Mouse (Mus musculus): ENCODE results near the gene Rbms3. TPM values are rescaled to one million over a fixed set of nuclear protein-coding genes. Genes with fewer than 3 reads are reported as not detected.

The Rbms3 gene
- polyA plus RNA-seq, 1 experiment from 2014 or later, result 98.2 TPM

DNA sequence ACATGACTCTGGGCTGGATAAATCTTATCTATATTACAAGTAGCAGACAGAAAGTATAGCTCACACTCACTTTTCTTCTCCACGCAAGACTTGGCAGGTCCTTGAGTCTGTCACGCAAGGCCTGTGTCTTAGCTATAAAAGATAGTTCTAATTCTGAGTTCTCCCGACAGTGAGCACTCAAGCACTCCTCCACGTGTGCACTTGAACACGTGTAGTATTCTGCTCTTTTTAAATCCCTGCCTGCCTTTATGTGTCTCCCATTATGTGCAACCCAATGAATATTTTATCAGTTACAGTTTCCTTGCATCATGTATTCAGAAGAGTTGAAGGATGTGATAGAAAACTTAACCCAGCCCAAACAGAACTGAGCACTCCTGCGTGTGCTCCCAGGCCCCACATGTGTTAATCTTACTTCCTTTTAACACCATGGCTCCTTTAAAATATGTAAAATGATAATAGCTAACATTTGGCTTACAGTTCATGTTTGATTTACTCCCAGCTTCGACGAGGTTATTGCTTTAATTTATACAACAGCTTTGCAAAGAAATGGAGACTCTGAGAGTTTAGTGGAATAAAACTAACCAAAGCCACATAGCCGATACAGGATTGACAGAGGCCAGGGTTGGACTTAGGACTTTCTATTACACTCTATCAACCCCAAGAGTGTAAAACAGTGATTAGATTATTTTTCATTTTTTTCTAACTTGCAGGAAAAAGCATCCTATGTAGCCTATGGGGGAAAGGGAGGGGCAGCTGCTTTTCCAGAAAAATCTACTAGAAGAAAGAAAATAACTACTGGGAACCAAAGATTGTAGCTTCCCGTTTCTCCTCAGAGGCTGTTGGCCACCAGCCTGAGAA, 749.9 kb downstream of the Rbms3 start:
- WGBS, result 90% methylated on average over 10 of the region's 10 CpGs
- Histone ChIP-seq H3K4me3 (no peak overlapping the region), H3K4me2 (no peak overlapping the region), H3K36me3 (peaks cover 19% of the 10 kb centered on the region; the same call in 1 of the 2 replicates), H3K27ac (no peak overlapping the region), H3K27me3 (no peaks in the 10 kb centered on the region), H3K9ac (no peak overlapping the region), H3K9me3 (peaks cover 13% of the 10 kb centered on the region), H3K4me1 (peaks cover 8% of the 10 kb centered on the region; the same call in 1 of the 2 replicates)
- ATAC-seq (ENCODE audit: insufficient number of reproducible peaks, insufficient read depth, low FRiP score, low TSS enrichment, low read depth), result no peak

DNA sequence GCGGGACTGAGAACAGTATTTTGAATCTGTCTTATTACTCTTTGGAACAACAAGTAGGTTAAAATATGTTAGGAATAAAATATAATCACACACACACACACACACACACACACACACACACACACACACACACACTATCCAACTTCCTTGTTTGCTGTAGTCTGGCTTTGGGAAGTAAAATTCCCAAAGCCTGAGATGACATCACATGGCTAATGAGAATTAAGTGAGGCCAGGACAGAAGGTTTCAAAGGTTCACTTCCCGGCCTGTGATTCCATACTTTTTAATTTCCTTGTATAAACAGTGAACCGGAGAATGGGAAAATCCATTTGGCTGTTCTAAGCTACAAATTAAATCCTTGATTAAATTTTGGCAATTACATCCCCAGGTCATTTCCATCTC, 752.9 kb downstream of the Rbms3 start:
- no peaks in the 10 kb centered on the region for H3K27me3 ChIP-seq

DNA sequence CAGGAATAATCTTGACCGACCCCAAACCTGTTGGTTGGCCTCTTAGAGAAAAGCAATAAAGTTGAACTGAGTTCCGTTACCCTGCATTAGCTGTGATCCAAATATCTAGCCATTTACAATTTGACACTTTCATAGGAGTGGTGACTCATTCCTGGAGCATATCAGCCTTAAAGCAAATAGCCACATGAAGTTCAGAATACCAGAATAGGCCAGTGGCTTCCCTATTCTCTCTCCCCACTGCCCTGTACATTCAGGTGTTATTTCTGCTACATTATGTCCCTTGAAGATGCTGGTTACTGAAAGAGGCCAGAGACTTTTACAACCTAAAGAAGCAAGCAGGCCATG, 755.8 kb downstream of the Rbms3 start:
- peak overlapping the region; percentile 29; the same call in 1 of the 2 replicates for H3K27ac ChIP-seq
- H3K4me1 ChIP-seq, result peaks cover 28% of the 10 kb centered on the region
- 19% methylated on average over 2 of the region's 2 CpGs for WGBS
- H3K4me2 ChIP-seq, result peak overlapping the region; percentile 0; the same call in 1 of the 2 replicates
- H3K36me3 ChIP-seq, result 0 out of 2 replicates have a peak, but pooled peaks cover 1% of the 10 kb centered on the region
- no peak overlapping the region for H3K4me3 ChIP-seq
- H3K27me3 ChIP-seq, result no peaks in the 10 kb centered on the region
- H3K9ac ChIP-seq, result no peak overlapping the region
- peaks cover 2% of the 10 kb centered on the region; the same call in 1 of the 2 replicates for H3K9me3 ChIP-seq
- no peak for ATAC-seq (ENCODE audit: insufficient number of reproducible peaks, insufficient read depth, low FRiP score, low TSS enrichment, low read depth)

More for the DNA sequence above, 752.9 kb downstream of the Rbms3 start:
- Histone ChIP-seq H3K4me1 (peaks cover 28% of the 10 kb centered on the region), H3K4me3 (no peak overlapping the region), H3K4me2 (no peak overlapping the region), H3K9ac (no peak overlapping the region), H3K27ac (no peak overlapping the region), H3K9me3 (peaks cover 13% of the 10 kb centered on the region), H3K36me3 (peaks cover 19% of the 10 kb centered on the region; the same call in 1 of the 2 replicates)
- no peak for ATAC-seq (ENCODE audit: insufficient number of reproducible peaks, insufficient read depth, low FRiP score, low TSS enrichment, low read depth)
- 57% methylated on average over 3 of the region's 3 CpGs for WGBS

DNA sequence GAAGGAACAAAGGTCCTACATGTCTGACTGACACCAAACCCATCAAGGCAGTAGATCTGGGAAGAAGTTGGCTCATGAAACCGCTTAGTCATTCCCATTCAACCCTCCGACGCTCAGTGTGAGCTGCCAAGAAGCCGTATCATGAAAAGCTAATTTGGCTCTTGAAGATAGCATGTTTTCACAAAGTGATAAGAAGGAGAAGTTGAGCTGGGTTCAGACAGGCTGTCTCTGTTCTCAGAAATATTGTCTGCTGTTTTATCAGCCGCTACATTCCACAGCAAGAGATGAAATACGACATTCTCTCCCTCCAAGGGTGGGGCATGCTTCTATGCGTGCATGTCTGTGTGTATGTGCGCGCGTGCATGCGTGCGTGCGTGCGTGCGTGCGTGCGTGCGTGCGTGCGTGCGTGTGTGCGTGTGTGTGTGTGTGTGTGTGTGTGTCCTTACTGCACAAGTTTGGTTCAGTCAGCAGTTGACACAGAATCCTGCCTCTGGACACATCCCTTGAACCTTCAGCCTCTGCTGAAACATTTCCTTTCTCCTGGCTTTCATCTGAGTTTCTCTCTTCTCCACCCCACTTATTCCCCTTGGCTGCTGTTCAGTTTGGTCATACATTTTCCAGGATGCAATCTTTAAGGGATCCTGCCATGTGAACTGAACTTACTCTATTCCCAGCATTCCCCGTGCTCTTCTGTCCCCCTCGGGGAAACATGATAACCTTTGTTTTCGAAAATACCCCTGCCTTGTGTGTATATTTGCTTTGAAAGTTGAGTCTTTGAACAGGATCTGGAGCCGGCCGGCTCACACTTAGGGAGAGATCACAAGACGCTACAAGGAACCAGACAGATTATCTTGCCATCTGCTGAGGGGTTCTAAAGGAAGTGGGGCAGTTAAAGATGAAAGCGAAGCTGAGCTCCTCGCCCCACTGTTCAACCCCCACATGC, 756.4 kb downstream of the Rbms3 start:
- Histone ChIP-seq H3K4me2 (peak overlapping the region; percentile 0; the same call in 1 of the 2 replicates), H3K27me3 (no peaks in the 10 kb centered on the region), H3K4me1 (peaks cover 28% of the 10 kb centered on the region), H3K9ac (no peak overlapping the region), H3K36me3 (no peaks in the 10 kb centered on the region), H3K4me3 (no peak overlapping the region), H3K9me3 (no peaks in the 10 kb centered on the region), H3K27ac (peak overlapping the region; percentile 44; the same call in 1 of the 2 replicates)
- WGBS, result 62% methylated on average over 30 of the region's 30 CpGs
- no peak for ATAC-seq (ENCODE audit: insufficient number of reproducible peaks, insufficient read depth, low FRiP score, low TSS enrichment, low read depth)

DNA sequence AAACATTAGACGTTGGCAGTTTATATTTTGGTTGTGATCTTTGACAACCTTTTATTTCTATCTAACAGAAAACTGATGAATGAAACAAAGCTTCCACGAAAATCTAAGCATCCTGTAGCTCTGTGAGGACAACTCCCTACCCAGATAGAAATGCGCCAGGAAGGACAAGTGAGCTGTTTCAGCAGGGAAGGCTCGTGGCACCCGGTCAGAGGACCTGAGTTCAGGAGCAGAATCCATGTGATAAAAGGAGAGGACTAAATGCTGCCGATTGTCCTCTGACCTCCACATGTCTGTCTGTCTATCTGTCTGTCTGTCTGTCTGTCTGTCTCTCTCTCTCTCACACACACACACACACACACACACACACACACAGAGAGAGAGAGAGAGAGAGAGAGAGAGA, 757.4 kb downstream of the Rbms3 start:
- Histone ChIP-seq H3K27ac (no peak overlapping the region), H3K9me3 (no peaks in the 10 kb centered on the region), H3K27me3 (no peaks in the 10 kb centered on the region), H3K4me2 (no peak overlapping the region), H3K36me3 (no peaks in the 10 kb centered on the region), H3K9ac (no peak overlapping the region), H3K4me3 (no peak overlapping the region), H3K4me1 (peaks cover 28% of the 10 kb centered on the region)
- 85% methylated on average over 6 of the region's 6 CpGs for WGBS
- no peak for ATAC-seq (ENCODE audit: insufficient number of reproducible peaks, insufficient read depth, low FRiP score, low TSS enrichment, low read depth)

DNA sequence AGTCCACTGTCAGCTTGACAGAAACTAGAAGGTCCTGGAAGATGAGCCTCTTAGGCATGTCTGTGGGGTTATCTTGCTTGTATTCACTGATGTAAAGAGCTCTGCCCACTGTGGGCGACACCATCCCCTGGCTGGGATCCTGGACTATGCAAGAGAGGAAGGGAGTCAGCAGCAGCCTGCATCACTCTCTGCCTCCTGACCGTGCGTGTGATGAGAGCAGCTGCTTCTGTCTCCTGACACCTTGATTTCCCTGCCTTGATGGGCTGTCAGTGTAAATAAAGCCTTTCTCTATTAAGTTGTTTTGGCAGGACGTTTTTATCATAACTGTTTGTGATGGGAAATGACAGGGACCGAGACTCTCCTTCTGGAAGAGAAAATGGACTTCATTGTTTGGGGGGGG, 758.1 kb downstream of the Rbms3 start:
- ATAC-seq (ENCODE audit: insufficient number of reproducible peaks, insufficient read depth, low FRiP score, low TSS enrichment, low read depth), result no peak
- WGBS, result 90% methylated on average over 5 of the region's 5 CpGs

DNA sequence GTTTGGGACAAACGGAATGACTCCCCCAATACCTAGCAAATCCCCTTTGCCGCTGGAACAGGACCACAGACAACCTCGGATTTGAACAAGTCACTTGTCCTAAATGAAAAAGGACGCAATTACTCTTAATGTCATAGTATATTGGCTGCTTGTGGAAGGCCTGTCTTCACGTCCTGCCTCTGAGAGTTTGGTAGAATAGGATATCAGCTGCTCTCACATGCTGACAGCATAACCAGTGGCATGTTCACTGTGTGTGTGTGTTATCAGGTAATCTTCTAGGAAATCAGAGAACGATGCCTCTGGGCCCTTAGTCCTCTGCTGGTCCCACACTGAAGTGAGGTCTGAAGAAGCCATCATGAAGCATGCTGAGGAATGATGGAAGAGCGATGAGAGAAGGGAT, 763.7 kb downstream of the Rbms3 start:
- H3K4me3 ChIP-seq, result no peak overlapping the region
- no peak for ATAC-seq (ENCODE audit: insufficient number of reproducible peaks, insufficient read depth, low FRiP score, low TSS enrichment, low read depth)
- H3K4me1 ChIP-seq, result peaks cover 5% of the 10 kb centered on the region; the same call in 1 of the 2 replicates
- 0 out of 2 replicates have a peak, but pooled peaks cover 4% of the 10 kb centered on the region for H3K36me3 ChIP-seq
- 88% methylated on average over 7 of the region's 7 CpGs for WGBS
- H3K4me2 ChIP-seq, result no peak overlapping the region
- no peaks in the 10 kb centered on the region for H3K9me3 ChIP-seq
- H3K27ac ChIP-seq, result no peak overlapping the region
- H3K27me3 ChIP-seq, result no peaks in the 10 kb centered on the region
- no peak overlapping the region for H3K9ac ChIP-seq

More for the DNA sequence above, 758.1 kb downstream of the Rbms3 start:
- peaks cover 24% of the 10 kb centered on the region for H3K4me1 ChIP-seq
- no peak overlapping the region for H3K4me2 ChIP-seq
- no peaks in the 10 kb centered on the region for H3K36me3 ChIP-seq
- no peaks in the 10 kb centered on the region for H3K27me3 ChIP-seq
- H3K27ac ChIP-seq, result no peak overlapping the region
- H3K9me3 ChIP-seq, result no peaks in the 10 kb centered on the region
- no peak overlapping the region for H3K4me3 ChIP-seq
- H3K9ac ChIP-seq, result no peak overlapping the region

DNA sequence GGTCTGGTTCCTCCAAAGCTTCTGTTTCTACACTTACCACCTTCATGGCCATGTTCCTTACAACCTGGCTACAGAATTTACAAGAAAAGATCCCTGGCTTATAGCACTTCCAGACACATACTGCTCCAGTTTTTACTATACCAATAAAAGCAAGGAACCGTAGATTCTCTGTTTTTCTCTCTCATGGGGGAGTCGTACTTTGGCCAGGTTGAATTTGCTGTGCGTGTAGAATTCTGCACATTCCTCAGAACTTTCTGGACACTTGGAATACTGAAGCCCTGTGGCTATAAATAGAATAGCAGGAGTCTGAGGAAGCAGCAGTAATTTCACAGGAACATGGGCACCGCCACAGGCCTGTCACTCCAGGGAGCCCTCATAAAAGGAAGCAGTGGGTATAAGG, 766.1 kb downstream of the Rbms3 start:
- peaks cover 5% of the 10 kb centered on the region; the same call in 1 of the 2 replicates for H3K4me1 ChIP-seq
- H3K4me3 ChIP-seq, result no peak overlapping the region
- no peak overlapping the region for H3K4me2 ChIP-seq
- WGBS, result 50% methylated on average over 4 of the region's 4 CpGs
- ATAC-seq (ENCODE audit: insufficient number of reproducible peaks, insufficient read depth, low FRiP score, low TSS enrichment, low read depth), result no peak
- H3K27me3 ChIP-seq, result no peaks in the 10 kb centered on the region
- H3K27ac ChIP-seq, result peak overlapping the region; percentile 39
- H3K9me3 ChIP-seq, result no peaks in the 10 kb centered on the region
- H3K36me3 ChIP-seq, result 0 out of 2 replicates have a peak, but pooled peaks cover 4% of the 10 kb centered on the region
- no peak overlapping the region for H3K9ac ChIP-seq

DNA sequence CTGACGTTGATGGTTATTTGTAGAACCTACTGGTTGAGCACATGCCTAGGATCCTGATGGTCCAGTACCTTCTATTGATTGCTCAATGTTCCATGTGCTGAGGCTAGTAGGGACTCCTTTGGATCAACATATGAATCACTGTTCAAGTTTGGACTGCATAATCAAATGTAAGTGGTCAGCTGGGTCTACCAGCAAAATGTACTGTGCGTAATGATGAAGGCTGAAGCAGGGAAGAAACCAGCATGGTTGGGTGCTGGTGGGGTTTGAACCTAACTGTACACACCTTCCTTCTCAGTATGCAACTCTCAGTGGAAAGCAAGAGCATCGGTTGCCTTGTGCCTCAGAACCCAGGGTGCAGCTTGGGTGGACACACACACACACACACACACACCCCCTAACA, 767.4 kb downstream of the Rbms3 start:
- WGBS, result 80% methylated on average over 3 of the region's 3 CpGs
- no peak overlapping the region for H3K9ac ChIP-seq
- H3K27me3 ChIP-seq, result no peaks in the 10 kb centered on the region
- peaks cover 8% of the 10 kb centered on the region for H3K4me1 ChIP-seq
- H3K9me3 ChIP-seq, result no peaks in the 10 kb centered on the region
- H3K27ac ChIP-seq, result no peak overlapping the region
- no peak for ATAC-seq (ENCODE audit: insufficient number of reproducible peaks, insufficient read depth, low FRiP score, low TSS enrichment, low read depth)
- H3K4me2 ChIP-seq, result no peak overlapping the region
- no peak overlapping the region for H3K4me3 ChIP-seq
- H3K36me3 ChIP-seq, result 0 out of 2 replicates have a peak, but pooled peaks cover 4% of the 10 kb centered on the region

DNA sequence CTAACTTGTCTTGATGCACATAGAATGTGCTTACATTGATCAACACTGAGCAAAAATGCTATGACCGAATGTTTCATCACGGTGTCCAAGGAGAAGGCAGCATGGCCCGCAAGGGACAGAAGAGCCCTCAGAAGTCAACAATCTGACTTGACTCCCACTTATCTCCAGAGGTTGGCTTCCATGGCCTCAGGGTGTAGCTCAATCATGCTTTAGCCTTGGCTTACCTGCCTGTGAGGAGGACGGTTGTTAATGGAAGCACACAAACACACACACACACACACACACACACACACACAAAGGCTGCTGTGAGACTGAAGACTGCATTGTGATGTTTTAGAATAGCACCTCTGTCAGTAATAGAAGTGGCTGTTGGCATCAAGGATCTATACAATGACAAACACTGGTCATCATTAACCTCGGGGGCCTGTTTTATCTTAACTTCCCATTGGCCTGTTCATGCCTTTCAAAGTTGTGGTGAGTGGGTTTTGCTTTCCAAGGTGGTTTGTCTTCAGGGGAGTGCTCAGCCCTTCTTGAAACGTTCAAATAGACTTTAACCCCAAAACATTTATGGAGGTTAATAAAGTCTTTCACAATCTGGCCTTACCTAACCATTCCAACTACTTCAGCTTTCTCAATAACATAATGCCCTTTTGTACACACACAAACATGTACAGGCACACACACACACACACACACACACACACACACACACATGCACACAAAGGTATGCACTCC, 771.7 kb downstream of the Rbms3 start:
- no peaks in the 10 kb centered on the region for H3K36me3 ChIP-seq
- no peak overlapping the region for H3K4me3 ChIP-seq
- no peak overlapping the region for H3K4me2 ChIP-seq
- no peak overlapping the region for H3K27ac ChIP-seq
- H3K27me3 ChIP-seq, result no peaks in the 10 kb centered on the region
- 91% methylated on average over 6 of the region's 6 CpGs for WGBS
- H3K9me3 ChIP-seq, result no peaks in the 10 kb centered on the region
- H3K9ac ChIP-seq, result no peak overlapping the region
- no peak for ATAC-seq (ENCODE audit: insufficient number of reproducible peaks, insufficient read depth, low FRiP score, low TSS enrichment, low read depth)
- peaks cover 16% of the 10 kb centered on the region for H3K4me1 ChIP-seq

DNA sequence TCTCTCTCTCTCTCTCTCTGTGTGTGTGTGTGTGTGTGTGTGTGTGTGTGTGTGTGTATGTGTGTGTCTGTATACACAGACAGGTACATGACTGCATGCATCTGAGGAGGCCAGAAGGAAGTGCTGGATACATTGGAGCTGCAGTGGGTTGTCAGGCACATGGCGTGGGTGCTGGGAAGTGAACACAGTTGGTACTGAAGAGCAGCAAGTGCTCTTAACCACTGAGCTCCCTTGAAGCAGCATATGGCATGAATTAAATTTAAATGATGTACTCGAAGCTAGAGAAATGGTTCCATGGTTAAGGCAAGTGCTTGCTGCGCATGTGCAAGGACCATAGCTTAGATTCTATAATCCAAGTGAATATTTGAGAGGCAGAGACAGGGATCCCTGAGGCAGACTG, 772.6 kb downstream of the Rbms3 start:
- no peak overlapping the region for H3K27ac ChIP-seq
- H3K36me3 ChIP-seq, result no peaks in the 10 kb centered on the region
- H3K9me3 ChIP-seq, result no peaks in the 10 kb centered on the region
- no peaks in the 10 kb centered on the region for H3K27me3 ChIP-seq
- 39% methylated on average over 3 of the region's 3 CpGs for WGBS
- ATAC-seq (ENCODE audit: insufficient number of reproducible peaks, insufficient read depth, low FRiP score, low TSS enrichment, low read depth), result no peak
- H3K4me3 ChIP-seq, result no peak overlapping the region
- no peak overlapping the region for H3K9ac ChIP-seq
- no peak overlapping the region for H3K4me2 ChIP-seq
- H3K4me1 ChIP-seq, result peaks cover 16% of the 10 kb centered on the region
